Mouse (Mus musculus): ENCODE measurements at regions not wholly inside any gene's neighbourhood (a gene's known extent, or its start where the extent isn't known, plus 50 kb on each side); places are given as distances from the start of the nearest gene placed in this dataset.

DNA sequence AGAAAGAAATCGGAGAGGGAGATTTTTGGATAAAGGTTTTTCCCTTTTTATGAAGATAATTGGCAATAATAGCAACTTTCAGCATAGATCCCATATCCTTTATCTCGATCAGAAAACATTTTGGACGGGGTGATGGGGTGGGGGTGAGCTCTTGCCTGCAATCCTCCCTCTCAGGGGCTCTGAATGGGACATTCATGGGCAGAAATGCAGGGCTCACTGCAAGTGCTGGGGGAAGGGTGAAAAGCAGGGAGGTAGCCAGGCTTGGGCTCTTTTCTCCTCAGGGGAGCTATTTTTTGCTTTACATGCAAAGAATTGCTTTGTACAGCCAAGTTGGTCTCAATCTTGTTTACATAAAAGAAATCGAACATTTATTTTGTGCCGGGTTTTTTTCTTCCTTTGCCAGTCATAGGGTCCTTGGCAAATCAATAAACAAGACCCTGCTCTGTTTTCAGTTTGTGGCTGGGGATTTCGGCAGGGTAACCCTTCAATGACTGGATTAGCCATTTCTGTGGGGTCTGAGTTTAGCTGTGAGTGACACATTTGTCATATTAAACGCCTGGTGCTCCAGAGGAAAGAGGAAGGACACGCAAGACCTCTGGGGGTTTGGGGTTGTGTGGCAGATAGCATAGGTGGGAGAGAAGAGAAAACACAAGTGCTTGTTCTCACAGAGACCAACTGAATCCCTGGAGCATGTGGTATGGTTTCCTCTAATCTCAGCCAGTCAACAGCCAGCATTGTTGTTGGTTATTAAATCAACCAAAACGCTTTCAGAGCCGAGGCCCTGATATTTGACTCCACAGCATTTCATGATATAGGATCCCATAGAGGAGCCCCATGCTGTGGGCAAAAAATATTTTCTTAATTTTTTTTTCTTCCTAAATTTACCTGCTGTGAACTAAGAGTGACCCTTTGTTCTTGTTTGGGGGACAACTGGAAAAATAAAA, 96.8 kb upstream of the Bmper start:
- DNase-seq (ENCODE audit: extremely low spot score, low read depth, low spot score): no peak

DNA sequence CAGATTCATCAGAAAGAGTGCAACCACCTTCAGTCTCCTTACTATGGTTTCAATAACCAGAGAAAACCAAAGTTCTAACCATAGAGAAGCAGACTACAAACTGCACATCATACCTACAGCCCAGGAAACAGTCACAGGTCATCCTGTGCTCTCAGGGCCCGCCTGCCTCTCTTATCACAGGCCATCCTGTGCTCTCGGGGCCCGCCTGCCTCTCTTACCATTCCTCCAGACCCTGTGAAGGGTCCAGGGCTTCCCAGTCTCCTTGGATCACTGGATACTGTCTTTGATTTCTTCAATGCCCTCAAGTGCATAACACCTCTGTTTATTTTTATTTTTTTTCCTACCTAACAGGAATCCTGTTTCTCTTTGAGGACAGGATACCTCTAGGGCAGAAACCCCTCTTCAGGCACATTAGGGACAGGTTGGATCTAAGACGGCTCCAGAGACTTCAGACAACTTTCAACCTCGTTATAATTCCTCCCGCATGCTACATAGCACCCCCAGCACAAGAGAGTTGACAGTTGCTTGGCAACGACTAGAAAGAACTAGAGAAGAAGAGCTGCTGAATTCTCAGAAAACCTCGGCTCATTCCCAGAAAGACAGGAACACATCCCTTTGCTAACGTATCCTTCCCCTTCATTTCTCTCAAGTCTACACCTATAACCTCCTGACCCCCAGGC, 95.4 kb upstream of the Bmper start:
- no peak for DNase-seq (ENCODE audit: extremely low spot score, low read depth, low spot score)

DNA sequence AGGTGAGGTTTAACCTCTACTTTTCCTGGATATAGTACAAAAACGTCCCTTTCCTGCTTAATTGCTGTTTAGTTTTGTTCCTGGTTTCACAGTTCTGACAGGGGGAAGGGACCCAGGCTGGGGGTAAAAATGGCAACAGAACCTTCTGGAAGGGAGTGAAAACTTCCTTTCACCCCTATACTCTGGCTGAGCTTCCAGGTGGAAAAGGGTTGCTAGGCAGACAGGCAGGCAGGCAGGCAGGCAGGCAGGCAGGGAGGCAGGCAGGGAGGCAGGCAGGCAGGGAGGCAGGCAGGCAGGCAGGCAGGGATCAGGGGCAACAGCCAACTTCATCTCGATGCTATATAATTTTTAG, 94.9 kb upstream of the Bmper start:
- DNase-seq (ENCODE audit: extremely low spot score, low read depth, low spot score): no peak

DNA sequence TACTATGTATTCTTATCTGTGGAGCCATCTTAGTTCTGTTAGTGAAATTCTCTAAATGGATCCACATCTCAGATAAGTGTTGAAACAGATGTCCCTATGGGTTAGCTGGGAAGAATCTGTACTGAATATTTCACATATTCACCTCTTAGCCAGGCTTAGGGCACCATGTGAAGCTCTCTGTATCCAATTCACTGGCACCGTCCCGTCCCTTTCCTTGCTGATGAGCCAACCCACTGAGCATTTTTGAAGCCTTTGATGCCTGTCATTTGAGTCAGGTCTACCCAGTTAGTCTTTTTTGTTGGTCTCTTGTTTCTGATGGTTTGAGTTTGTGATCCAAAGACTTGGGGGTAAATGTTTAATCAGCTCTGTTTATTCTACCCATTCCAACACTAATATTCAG, 88.9 kb upstream of the Bmper start:
- no peak for DNase-seq (ENCODE audit: extremely low spot score, low read depth, low spot score)

DNA sequence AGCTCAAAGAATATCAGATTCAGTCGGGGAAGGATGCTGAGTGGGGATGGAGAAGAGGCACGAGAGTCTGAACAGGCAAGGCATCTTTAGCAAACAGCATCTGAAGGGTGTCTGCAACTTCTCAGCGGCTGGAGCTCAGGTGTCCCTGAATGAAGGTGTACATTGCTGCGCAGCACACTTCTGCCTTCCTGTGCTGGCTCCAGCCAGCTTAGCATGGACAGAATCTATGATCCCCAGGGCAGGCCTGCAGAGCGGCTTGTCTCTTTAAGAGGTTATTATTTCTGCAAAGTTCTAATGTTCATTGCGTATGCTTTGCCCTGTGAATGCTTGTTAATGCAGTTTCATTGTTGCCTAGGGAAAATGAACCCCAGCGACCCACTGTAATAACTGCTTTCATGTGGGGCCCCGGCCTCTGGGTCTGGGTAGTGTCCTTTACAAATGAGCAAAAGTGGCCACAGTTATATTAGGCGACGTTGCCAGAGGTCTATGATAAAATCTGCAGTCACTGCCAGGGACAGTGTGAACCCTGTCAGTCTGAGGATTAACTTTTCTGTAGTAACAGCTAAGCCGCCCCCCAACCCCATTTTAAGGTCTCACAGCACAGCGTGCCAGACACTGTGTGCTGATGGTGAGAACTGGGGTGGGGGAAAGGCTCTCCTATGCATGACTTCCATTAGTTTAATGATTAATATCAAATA, 88.3 kb upstream of the Bmper start:
- DNase-seq (ENCODE audit: extremely low spot score, low read depth, low spot score): no peak

DNA sequence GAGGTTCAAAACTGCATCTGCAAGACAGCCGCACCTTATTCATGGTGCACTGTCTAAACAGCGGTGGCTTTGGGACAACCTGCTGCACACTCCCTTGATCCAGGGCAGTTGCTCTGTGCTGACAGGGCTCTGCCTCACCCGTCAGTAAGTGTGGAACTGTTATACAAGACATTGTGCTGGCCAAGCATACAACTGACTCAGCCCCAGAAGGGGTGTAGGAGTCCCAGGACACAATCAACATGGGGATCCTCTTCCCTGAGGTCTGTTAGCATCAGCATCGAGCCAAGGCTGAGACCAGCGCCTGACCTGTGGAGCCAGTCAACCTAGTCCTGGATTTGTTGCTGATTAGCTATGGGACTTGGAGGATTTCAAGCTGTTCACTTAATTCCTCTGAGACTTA, 86.4 kb upstream of the Bmper start:
- no peak for DNase-seq (ENCODE audit: extremely low spot score, low read depth, low spot score)

DNA sequence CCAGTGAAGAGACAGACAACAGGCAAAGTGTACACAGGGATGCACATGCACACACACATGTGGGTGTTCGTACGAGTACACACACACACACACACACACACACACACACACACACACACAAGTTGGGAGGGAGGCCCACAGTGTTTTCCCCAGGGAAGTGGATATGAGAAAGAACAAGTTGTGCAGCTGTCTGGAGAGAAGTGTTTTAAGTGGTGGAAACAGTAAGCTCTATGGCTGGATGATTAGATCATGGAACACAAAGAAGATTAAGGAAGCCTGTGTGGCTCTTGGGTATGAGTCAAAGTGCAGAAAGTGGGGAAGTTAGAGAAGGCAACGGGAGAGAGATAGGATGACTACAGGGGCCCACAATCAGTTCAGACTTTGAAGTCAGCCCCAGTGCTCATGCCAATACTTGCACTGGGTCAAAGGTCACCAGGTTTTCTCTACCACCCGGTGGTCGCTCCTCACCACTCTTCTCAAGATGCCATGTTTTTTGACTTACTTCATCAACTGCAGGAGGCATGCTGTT, 85.1 kb upstream of the Bmper start:
- no peak for DNase-seq (ENCODE audit: extremely low spot score, low read depth, low spot score)

DNA sequence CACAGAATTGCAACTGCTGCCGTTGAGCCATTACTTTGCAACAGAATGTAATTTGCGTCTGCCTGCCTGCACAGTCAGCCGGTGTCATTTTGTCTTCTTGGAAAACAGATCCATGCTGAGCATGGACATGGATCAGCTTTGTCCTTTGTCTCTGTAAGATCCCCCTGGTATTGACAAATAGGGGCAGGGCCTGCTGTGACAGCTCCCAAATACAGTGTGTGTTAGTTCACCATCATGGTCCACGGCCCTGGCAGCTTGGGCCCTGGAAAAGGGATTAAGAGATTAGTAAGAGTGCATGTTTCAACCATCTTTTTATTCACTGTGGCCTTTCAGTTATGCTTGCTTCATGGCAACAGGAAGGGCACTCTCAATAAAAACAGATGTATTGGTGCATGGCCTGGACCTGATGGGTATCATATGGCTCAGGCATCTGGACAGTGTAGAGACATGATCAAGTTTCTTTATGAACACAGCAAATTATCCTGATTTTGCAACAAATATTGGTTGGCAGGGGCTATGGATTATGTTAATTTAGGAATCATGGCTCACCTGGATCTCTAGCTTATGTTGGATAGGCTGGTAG, 83.2 kb upstream of the Bmper start:
- no peak for DNase-seq (ENCODE audit: extremely low spot score, low read depth, low spot score)

DNA sequence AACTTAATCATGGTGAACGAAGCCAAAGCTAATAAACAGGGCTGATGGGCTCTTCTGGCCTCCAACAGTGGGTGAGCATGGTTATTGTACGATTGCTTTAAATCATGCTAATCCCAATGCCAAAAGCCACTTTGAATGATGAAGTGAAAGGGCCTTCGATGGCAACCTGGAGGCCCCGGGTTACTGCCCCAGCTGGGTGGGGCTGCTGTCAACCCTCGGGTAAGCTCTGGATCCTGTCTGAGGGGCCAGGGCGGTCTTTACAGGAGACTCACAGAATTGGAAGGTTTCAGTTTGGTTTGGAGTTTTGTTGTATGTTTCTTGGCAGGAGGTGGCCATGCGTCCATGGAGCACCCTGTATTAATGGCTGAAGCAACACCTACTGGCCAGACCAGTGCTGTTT, 78.6 kb upstream of the Bmper start:
- DNase-seq (ENCODE audit: extremely low spot score, low read depth, low spot score): no peak

DNA sequence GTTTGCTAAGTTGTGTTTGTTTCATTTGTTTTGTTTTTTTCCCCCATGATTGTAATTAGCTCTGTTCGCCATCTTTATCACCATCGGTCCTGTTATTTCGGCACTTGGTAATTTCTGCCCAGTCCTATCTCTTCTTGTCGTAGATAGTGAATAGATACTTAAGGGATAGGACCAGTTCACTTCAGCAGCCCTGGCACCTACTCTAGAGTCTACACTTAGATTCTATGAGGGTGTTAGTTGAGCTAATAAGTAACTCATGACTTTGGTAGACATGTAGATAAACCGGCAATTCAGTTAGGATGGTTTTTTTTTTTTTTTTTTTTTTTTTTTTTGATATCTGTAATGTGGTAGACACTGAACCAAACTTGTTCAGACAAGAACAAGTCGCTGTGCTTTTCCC, 72.5 kb upstream of the Bmper start:
- no peak for DNase-seq (ENCODE audit: extremely low spot score, low read depth, low spot score)

DNA sequence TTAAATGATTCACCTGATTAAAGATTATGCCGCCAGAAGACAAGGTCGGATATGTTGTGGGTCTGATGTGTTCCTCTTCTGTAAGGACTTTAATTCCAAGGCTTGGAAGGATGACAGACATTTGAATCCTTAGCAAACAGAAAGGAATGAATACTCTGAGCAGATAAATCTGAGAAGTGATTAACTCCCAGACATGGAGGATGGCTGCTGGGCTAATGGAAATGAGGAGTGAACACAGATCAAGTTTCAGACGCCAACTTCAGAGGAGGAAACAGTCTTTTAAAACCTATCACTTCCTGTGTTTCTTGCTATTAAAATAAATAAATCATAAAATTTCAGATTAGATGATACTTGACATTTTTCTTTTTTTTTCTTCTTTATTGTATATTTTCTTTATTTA, 72.0 kb upstream of the Bmper start:
- DNase-seq (ENCODE audit: extremely low spot score, low read depth, low spot score): no peak

DNA sequence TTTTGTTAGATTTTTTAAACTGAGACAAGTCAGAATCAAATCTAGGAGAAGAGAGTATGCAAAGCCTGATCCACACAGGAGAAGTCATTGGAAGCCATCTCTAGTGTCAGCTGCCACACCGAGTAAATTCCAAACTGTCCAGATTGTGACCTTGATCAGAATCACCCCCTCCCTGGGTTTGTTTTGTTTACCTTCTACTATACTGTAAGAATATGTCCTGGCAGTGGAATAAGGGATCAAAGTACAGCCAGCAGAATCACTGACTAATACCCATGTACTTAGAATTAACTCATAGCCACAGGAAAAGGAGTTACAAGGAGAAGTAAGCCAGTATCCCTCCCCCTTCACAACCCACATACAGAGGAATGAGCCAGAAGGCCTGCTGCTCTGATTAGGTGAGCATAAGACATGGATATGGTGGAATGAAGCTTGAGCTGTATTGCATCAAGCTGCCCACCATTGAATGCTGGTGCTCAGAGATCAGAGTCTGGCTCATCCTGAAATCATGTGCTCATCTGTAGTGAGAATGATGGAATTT, 70.9 kb upstream of the Bmper start:
- no peak for DNase-seq (ENCODE audit: extremely low spot score, low read depth, low spot score)

DNA sequence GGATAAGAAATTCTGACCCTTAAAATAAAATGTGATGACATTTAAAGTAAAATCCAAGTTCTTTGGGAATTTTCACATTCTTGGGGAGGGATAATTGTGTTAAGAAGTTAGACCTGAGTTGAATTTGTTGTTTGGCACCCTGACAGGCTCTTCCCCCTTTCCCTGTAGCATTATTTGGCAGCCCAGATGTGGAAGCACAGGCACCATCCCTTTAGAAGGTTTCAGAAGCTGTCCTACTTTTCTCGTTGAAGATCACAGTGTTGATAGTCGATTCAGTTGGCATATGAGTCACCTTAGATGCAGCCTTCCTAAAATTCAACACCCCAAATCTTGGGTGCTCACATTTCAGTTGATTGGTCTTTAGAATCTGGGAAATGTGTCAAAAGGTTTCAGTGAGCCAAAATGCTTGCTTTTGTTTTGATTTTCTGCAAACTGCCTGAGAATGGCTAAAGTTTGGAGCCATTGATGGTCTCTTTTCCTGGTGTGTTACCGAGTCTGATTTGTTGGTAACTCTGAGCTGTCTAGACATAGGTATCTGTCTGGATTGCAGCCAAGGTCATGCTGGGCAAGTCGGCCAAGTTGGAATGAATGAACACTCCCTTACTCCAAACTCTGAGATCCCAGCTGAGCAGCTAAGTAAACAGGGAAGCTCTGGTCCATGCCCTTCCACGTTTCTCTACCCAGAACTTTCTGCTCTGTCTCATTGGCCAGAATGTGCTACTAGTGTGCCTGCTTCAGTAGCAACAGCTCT, 65.9 kb upstream of the Bmper start:
- DNase-seq (ENCODE audit: extremely low spot score, low read depth, low spot score): no peak

DNA sequence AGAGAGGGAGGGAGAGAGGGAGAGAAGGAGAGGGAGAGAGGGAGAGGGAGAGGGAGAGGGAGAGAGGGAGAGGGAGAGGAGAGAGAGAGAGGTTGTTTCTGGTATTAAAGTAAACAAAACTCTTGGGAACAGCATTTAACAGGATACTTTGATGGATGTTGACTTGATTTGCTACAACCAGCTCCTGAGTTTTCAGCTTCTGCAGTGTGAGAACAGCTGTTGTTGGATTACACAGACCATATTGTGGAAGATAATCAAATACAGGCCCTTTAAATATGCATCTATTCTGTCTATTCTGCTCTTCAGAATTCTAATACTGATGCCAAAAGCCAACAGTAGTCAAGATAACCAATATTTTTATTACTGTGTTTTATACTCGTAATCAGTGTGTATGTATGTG, 64.4 kb upstream of the Bmper start:
- DNase-seq (ENCODE audit: extremely low spot score, low read depth, low spot score): no peak

DNA sequence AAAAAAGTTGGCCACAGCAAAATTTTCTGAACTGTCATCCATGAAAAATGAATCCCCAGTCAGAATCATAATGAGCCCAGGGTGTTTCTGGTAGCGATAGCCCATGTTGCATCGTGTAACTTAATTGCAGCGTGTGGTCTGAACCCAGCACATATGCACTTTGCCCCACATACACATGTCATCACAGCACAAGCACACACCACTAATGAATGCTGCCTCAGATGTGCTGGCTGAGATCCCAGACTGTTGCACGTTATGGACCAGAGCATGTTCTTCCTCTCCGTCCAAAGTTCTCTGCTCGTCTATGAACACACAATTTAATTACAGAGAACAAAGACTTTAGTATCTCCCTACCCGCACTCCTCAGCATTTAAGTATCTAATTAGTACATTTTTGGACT, 61.5 kb upstream of the Bmper start:
- no peak for DNase-seq (ENCODE audit: extremely low spot score, low read depth, low spot score)

DNA sequence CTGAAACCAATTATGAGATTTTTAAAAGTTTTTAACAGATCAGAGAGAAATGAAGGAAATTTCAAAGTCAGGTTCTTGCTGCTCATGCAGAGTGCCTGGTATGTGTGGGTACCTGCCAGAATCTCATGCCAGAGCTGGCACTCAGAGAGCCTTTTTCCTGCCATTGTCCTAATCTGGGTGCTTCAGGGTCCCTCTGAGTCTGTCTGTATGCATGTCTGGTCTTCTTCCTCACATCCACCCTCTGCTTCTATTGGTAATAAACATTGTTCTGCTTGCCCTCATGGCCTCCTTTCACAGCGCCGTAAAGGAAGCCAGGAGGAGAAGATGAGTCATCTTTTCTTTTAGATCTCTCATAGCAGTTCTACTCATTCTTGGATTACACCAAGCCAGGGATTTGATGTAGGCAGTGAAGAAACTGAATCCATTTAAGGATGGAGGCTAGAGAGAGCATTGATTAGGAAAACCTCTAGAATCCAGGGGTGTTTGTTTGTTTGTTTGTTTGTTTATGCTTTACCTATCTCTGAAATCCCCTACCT, 55.8 kb upstream of the Bmper start:
- DNase-seq (ENCODE audit: extremely low spot score, low read depth, low spot score): no peak

DNA sequence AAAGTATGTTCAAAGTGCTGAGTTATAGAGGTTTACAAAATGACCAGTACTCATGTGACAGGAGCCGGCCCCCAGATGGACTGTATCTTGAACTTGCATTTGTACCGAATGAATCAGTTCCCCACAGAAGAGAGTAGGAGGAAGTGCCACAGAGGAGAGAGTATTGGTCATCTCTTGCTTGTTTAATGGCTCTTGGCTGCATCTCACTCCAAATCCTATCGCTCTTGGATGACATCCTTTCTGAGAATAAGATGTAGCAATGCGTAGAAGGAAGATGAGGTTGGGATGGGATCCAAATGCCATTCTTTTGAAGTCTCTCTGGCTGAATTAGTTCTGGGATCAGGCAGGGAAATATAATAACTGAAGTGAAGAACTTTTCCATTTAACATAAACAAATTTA, 55.2 kb upstream of the Bmper start:
- DNase-seq (ENCODE audit: extremely low spot score, low read depth, low spot score): no peak

DNA sequence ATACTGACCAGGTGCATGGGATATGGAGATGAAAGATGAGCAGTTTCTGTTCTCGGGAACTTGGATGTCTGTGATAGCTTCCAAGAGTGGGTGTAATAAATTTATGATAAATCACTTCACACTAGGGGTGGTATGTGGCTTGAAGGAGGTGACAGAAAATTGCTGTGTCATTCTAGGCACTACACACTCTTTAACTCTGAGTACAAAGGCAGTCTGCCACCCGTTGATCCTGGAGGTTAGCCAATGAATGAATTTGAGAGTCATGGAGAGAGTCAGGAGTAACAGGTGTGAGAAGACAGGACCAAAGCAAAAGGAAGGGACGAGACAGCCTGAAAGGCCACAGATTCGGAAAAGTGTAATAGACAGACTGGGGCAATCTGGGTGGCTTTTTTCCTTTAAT, 54.7 kb upstream of the Bmper start:
- no peak for DNase-seq (ENCODE audit: extremely low spot score, low read depth, low spot score)

DNA sequence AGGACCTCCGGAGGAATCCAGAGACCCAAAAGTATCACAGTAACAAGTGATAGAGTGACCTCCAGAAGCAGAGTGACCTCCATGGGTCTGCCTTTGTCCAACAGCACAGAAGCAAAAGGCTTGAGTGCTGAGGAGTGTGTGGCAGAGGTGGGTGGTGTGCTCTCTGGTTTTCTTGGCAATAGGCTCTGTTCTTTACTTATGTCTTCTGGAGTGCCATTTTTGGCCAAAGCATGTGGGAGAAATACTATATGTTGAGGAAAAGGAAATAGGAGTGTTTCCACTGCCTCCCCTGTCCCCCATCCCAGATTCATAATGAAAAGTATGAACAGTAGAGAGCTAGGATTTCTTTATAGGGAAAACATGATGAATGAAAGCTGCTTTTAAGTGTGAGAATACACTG, 51.5 kb upstream of the Bmper start:
- DNase-seq (ENCODE audit: extremely low spot score, low read depth, low spot score): no peak

All from hindlimb bud, embryonic 11.5 days (tissue).